Mouse (Mus musculus) intestine, embryonic 14.5 days (tissue): ENCODE results near the gene Ppp4c. TPM values are rescaled to one million over a fixed set of nuclear protein-coding genes. Genes with fewer than 3 reads are reported as not detected.

Experiments used
- ATAC-seq: fragments of 200-750 bp; cut with Nextera tagmentation; replicated peaks from 2 replicates; pipeline ENCODE4 v1.8.0; 2017; ENCODE audit warnings: low read depth, moderate number of reproducible peaks, moderate TSS enrichment, moderate library complexity; ENCODE audit not compliant: low FRiP score, low TSS enrichment
- DNase-seq: peaks from one replicate; pipeline ENCODE4 v3.0.0-alpha.2; 2018; ENCODE audit warnings: low spot score
- H3K27ac ChIP-seq: fragments of 300-500 bp; sonication (generic); 2 replicates; pipeline ENCODE4 v1.5.1; 2014; ENCODE audit warnings: low read depth, mild to moderate bottlenecking, control low read depth
- H3K27me3 ChIP-seq: fragments of 300-500 bp; sonication (generic); replicated peaks from 2 replicates; pipeline ENCODE4 v1.6.1; 2014; ENCODE audit warnings: low read length, control low read depth; ENCODE audit not compliant: control insufficient read depth, insufficient read depth
- H3K36me3 ChIP-seq: fragments of 300-500 bp; sonication (generic); 2 replicates; pipeline ENCODE4 v1.6.1; 2014; ENCODE audit warnings: low read length, control low read depth; ENCODE audit not compliant: control insufficient read depth, insufficient read depth
- H3K4me1 ChIP-seq: fragments of 300-500 bp; sonication (generic); replicated peaks from 2 replicates; pipeline ENCODE4 v1.6.1; 2014; ENCODE audit warnings: low read length, control low read depth, mixed read lengths; ENCODE audit not compliant: control insufficient read depth, insufficient read depth
- H3K4me2 ChIP-seq: fragments of 300-500 bp; sonication (generic); 2 replicates; pipeline ENCODE4 v1.6.1; 2014; ENCODE audit warnings: low read length
- H3K4me3 ChIP-seq: fragments of 300-500 bp; sonication (generic); 2 replicates; pipeline ENCODE4 v1.5.1; 2014; ENCODE audit warnings: low read depth, low read length, control low read depth, mixed read lengths
- H3K9ac ChIP-seq: fragments of 300-500 bp; sonication (generic); 2 replicates; pipeline ENCODE4 v1.6.1; 2014; ENCODE audit warnings: mild to moderate bottlenecking, low read length
- H3K9me3 ChIP-seq: fragments of 300-500 bp; sonication (generic); 2 replicates; pipeline ENCODE4 v1.6.1; 2016; ENCODE audit warnings: low read length, control low read depth; ENCODE audit not compliant: control insufficient read depth
- WGBS: fragments of 180-500 bp; shearing (Covaris S2); extraction: QIAGEN DNeasy Blood & Tissue Kit; methylation state at CpG from one replicate; pipeline ENCODE4 v1.1.7; 2014; 5-methylcytosine and 5-hydroxymethylcytosine counted together
- polyA plus RNA-seq: library from polyadenylated mRNA; unstranded; fragments of >200 nt; fragmentation: Nextera tagmentation; extraction: Ambion mirVana; gene quantifications from 2 replicates; pipeline ENCODE4 v1.2.1, GENCODE M21; 2014

The Ppp4c gene
- polyA plus RNA-seq, 1 experiment from 2014 or later = 277 TPM

GRCm38 (mm10) chr7:126822741-126823140 is 30.4 kb upstream of the Ppp4c start:
- H3K4me1 ChIP-seq = no peaks in the 10 kb centered on the region
- H3K9me3 ChIP-seq = no peaks in the 10 kb centered on the region
- peak overlapping the region; percentile 22; the same call in 1 of the 2 replicates for H3K4me3 ChIP-seq
- peaks cover 26% of the 10 kb centered on the region for H3K27me3 ChIP-seq
- peak overlapping the region; percentile 43; the same call in 1 of the 2 replicates for H3K4me2 ChIP-seq
- no peak for DNase-seq
- 9% methylated on average over 9 of the region's 9 CpGs for WGBS
- H3K27ac ChIP-seq = no peak overlapping the region
- no peak for ATAC-seq
- no peak overlapping the region for H3K9ac ChIP-seq
- no peaks in the 10 kb centered on the region for H3K36me3 ChIP-seq

- Histone ChIP-seq H3K4me3 (no peak overlapping the region), H3K27ac (no peak overlapping the region), H3K9ac (no peak overlapping the region), H3K27me3 (peaks cover 26% of the 10 kb centered on the region), H3K4me1 (no peaks in the 10 kb centered on the region), H3K4me2 (no peak overlapping the region), H3K9me3 (no peaks in the 10 kb centered on the region), H3K36me3 (no peaks in the 10 kb centered on the region)
- WGBS = 22% methylated on average over 7 of the region's 7 CpGs
- ATAC-seq = peak; percentile 51
- DNase-seq = peak; percentile 92
These were observed 29.7 kb upstream of the Ppp4c start for GRCm38 (mm10) chr7:126821835-126822511.

- Histone ChIP-seq H3K27ac (no peak overlapping the region), H3K4me1 (no peaks in the 10 kb centered on the region), H3K9ac (no peak overlapping the region), H3K36me3 (no peaks in the 10 kb centered on the region), H3K27me3 (peaks cover 15% of the 10 kb centered on the region), H3K9me3 (no peaks in the 10 kb centered on the region), H3K4me3 (no peak overlapping the region), H3K4me2 (no peak overlapping the region)
- DNase-seq (no peak), ATAC-seq (no peak)
- WGBS = 19% methylated on average over 1 of the region's 1 CpGs
These were observed 26.5 kb upstream of the Ppp4c start for GRCm38 (mm10) chr7:126818818-126819217.

GRCm38 (mm10) chr7:126817595-126817994 is 25.3 kb upstream of the Ppp4c start:
- no peak for ATAC-seq
- 85% methylated on average over 7 of the region's 7 CpGs for WGBS
- H3K4me1 ChIP-seq = no peaks in the 10 kb centered on the region

GRCm38 (mm10) chr7:126816494-126816893 is 24.2 kb upstream of the Ppp4c start:
- no peak overlapping the region for H3K9ac ChIP-seq

More at GRCm38 (mm10) chr7:126817595-126817994, 25.3 kb upstream of the Ppp4c start:
- no peaks in the 10 kb centered on the region for H3K36me3 ChIP-seq
- H3K27ac ChIP-seq = no peak overlapping the region
- no peak overlapping the region for H3K9ac ChIP-seq
- H3K9me3 ChIP-seq = no peaks in the 10 kb centered on the region
- no peak for DNase-seq
- H3K27me3 ChIP-seq = peaks cover 3% of the 10 kb centered on the region; the same call in 1 of the 2 replicates
- no peak overlapping the region for H3K4me2 ChIP-seq
- H3K4me3 ChIP-seq = no peak overlapping the region

GRCm38 (mm10) chr7:126815726-126816222 is 23.5 kb upstream of the Ppp4c start:
- Histone ChIP-seq H3K9me3 (no peaks in the 10 kb centered on the region), H3K4me1 (no peaks in the 10 kb centered on the region), H3K4me2 (no peak overlapping the region), H3K4me3 (no peak overlapping the region), H3K36me3 (no peaks in the 10 kb centered on the region), H3K9ac (no peak overlapping the region), H3K27ac (no peak overlapping the region), H3K27me3 (no peaks in the 10 kb centered on the region)
- WGBS = 66% methylated on average over 8 of the region's 8 CpGs
- DNase-seq (no peak), ATAC-seq (no peak)

More at GRCm38 (mm10) chr7:126816494-126816893, 24.2 kb upstream of the Ppp4c start:
- WGBS = 89% methylated on average over 8 of the region's 8 CpGs
- no peaks in the 10 kb centered on the region for H3K4me1 ChIP-seq
- H3K9me3 ChIP-seq = no peaks in the 10 kb centered on the region
- H3K4me2 ChIP-seq = no peak overlapping the region
- no peak overlapping the region for H3K27ac ChIP-seq
- H3K4me3 ChIP-seq = no peak overlapping the region
- DNase-seq (no peak), ATAC-seq (no peak)
- no peaks in the 10 kb centered on the region for H3K27me3 ChIP-seq
- no peaks in the 10 kb centered on the region for H3K36me3 ChIP-seq

- H3K4me2 ChIP-seq = peak overlapping the region; percentile 87
- peak overlapping the region; percentile 69 for H3K9ac ChIP-seq
- peaks cover 15% of the 10 kb centered on the region for H3K4me1 ChIP-seq
- H3K4me3 ChIP-seq = 0 out of 2 replicates have a peak overlapping the region, but pooled peaks have one; percentile 73
- WGBS = 56% methylated on average over 5 of the region's 5 CpGs
- H3K9me3 ChIP-seq = no peaks in the 10 kb centered on the region
- 0 out of 2 replicates have a peak, but pooled peaks cover 7% of the 10 kb centered on the region for H3K36me3 ChIP-seq
- ATAC-seq (no peak), DNase-seq (no peak)
- H3K27ac ChIP-seq = peak overlapping the region; percentile 76; the same call in 1 of the 2 replicates
- H3K27me3 ChIP-seq = no peaks in the 10 kb centered on the region
These were observed 17.6 kb upstream of the Ppp4c start for GRCm38 (mm10) chr7:126809723-126810369.

- 0 out of 2 replicates have a peak, but pooled peaks cover 11% of the 10 kb centered on the region for H3K36me3 ChIP-seq
- peak overlapping the region; percentile 76 for H3K27ac ChIP-seq
- H3K9ac ChIP-seq = peak overlapping the region; percentile 69
- H3K4me2 ChIP-seq = peak overlapping the region; percentile 87
- H3K4me1 ChIP-seq = peaks cover 15% of the 10 kb centered on the region
- ATAC-seq (peak; percentile 94), DNase-seq (peak; percentile 87)
- under 1% methylated on average over 43 of the region's 43 CpGs for WGBS
- H3K9me3 ChIP-seq = no peaks in the 10 kb centered on the region
- H3K27me3 ChIP-seq = no peaks in the 10 kb centered on the region
- peak overlapping the region; percentile 73 for H3K4me3 ChIP-seq
These were observed 16.6 kb upstream of the Ppp4c start for GRCm38 (mm10) chr7:126808703-126809455.
